Mouse (Mus musculus) CH12F3 (cell line): ENCODE data around the gene Rnf24.
"Not testable (repeated sequence)": the region's sequence is repeated elsewhere in the genome, so short reads cannot be mapped to it uniquely, and the experiment has no call there.

ENCODE experiments used
- in situ Hi-C: fragments of 300-500 bp; cut with MboI; formaldehyde crosslinking; loops from 2 replicates; pipeline ENCODE4 v1.14.3; 2020; ENCODE audit warnings: low sequenced_read_pairs

Rnf24 gene

DNA sequence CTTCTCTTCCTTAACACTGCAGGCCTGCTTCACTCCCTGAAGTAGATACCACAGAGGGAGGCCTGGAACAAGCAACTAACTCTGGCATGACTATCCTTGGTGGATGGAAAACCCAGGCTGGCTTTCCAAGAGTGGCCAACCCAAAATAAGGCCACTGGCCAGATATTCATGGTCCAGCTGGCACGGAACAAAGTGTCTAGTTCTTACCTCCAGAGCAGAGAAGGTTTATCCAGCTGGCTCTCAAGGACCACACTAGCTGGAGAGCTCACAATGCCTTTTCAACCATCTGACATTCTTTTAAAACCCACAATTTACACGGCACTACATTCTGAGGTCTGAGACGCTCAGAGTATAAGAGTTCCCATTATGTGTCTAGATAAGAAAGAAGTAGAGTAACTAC lies 8.2 kb downstream of the Rnf24 start:
- in situ Hi-C loops = no loop called here

DNA sequence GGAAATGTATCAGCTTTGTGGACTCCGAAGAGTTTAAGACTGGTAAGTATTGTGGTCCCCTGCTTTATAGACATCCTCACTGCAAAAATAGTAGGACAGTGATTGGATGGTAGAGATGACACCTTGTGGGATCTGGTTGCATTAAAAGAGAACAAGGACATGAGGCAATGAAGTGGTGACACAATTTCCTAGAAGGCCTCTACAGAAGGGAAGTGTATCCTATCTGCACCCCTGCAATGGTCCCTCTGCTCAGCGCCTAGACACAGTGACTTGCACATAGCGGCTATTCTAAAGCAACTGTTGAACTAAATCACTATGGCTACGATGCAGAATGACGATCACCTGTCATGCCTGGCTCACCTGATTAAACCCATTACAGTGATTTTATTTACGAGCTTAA lies 15.1 kb downstream of the Rnf24 start:
- in situ Hi-C loops = no loop called here

DNA sequence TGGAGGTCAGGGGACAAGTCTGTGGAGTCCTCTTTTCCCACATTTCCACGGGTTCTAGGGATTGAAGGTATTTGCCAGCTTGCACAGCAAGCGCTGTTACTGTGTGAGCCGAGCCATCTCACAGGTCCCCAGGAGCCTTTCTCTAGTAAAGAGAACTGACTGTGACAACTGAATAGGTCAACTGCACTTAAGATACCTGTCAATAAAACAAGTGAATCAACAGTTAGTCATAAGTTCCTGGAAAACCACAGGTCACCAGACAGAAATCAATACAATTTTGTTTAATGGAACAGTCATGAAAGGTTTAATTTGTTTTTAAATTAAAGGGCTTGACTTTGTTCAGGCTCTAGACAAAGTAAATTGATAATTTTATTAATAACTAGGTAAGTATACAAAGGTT lies 22.1 kb downstream of the Rnf24 start:
- in situ Hi-C loops = no loop called here

DNA sequence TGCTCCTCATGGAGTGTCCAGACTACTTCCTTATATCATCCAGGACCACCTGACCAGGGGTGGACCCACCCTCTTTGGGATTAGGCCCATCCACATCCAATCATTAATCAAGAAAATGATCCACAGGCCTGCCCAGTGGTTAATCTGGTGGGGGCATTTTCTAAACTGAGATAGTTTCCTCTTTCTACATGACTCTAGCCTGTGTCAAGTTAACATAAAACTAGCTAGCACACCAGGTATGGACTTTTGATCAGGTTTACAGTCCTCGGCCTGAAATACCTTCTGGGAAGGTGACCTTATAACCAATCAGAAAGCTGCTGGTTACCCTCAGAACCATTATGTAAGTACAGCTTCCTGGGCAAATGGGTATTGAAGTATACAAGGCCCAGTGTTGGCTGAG lies 23.7 kb downstream of the Rnf24 start:
- in situ Hi-C loops = no loop called here

DNA sequence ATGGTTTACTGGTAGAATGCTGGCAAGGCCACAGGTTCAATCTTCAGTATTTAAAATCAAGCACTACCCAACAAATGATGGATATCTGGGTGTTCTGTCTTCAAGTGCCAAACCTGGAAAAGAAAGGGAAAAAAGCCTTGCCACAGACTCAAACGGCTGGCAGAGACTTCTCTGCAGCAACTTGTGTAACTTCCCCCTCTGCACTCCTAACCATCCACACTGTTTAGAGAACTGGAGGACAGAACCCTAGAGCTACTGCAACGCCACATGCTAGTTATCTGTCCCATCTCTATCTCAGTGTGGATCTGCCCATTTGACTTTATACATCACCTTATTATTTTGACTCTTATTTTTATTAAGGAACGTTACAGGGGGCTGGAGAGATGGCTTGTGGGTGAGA lies 26.6 kb downstream of the Rnf24 start:
- in situ Hi-C loops = no loop called here

DNA sequence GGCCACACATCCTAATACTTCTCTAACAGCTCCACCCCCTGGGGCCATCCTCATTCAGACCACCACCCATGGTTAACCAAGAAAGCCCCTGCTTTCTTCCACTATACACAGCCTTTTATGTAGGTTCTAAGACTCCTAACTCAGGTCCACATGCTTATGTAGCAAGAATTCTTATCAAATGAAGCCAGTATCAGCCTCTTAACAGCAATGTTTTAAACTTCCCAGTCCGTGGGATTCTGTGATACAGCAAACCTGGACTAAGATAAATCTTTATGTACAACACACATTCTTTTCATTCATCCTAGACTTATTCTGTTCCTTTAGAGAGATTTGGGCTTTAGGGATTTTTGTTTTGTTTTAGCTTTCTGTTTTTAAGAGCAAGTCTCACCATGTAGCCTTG lies 29.0 kb downstream of the Rnf24 start:
- in situ Hi-C loops = no loop called here

DNA sequence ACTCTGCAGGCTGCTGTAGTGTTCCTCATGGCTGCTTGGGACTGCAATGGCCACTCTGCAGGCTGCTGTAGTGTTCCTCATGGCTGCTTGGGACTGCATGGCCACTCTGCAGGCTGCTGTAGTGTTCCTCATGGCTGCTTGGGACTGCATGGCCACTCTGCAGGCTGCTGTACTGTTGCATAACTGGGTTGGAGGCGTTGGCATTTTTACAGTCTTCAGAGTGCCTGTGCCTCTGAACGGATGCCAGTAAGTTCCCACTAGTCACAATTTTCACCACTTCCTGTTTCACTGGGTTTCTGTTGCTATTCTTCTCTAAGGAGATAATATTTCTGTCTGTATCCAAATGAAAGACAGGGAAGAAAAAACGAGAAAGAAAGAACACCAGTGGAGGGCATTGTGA lies 31.5 kb downstream of the Rnf24 start:
- in situ Hi-C loops = not testable (repeated sequence)

DNA sequence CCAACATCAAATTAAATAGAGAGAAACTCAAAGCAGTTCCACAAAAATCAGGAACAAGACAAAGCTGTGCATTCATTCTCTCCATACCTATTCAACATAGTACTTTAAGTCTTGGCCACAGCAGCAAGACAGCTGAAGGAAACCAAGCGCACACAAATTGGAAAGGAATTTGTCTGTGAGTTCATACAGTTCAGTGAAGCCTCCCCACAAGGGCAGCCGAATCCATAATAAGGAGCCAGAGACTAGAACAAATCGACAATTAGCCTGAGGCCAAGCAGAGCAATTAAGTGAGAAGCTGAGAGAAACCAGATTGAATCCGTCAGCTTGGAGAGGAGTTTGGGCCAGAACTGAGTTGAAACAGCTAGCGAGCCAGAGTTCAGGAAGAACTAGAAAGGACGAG lies 33.3 kb downstream of the Rnf24 start:
- in situ Hi-C loops = no loop called here

DNA sequence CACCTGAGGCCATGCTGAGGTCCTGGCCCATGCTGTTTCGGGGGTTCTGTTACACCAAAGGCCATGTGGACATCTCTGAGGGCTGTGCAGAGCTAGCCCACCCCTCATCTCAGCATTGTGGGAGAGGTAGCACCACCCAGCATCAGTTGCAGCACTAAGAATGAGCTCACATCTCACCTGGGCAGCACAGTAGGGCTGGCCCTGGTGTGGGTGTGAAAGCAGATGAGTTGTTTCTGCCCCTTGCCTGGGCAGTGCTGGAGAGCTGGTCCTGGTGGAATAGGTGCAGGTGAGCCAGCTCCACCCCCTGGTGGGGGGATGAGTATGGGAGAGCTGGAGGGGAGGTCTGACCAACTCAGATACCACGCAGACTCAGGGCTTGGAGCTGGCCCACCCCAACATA lies 36.5 kb downstream of the Rnf24 start:
- in situ Hi-C loops = no loop called here

DNA sequence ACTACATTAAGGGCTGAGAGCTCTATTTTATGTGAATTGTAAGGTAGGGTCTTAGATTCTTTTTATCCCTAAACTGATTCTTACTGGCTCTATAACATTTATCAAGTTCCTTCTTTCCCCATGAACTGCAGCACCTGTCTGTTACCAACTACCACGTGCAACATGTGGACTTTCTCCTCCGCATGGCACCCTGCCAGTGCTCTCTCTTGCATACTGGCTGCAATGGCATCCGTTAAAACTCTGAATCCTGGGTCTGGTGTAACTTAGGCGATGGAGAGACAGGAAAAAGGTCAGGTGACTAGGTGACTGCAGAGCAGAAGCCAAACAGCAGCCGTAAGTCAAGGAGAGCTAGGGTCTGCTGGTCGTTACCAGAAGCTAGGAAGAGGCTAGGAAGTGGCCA lies 43.4 kb downstream of the Rnf24 start:
- in situ Hi-C loops = no loop called here

DNA sequence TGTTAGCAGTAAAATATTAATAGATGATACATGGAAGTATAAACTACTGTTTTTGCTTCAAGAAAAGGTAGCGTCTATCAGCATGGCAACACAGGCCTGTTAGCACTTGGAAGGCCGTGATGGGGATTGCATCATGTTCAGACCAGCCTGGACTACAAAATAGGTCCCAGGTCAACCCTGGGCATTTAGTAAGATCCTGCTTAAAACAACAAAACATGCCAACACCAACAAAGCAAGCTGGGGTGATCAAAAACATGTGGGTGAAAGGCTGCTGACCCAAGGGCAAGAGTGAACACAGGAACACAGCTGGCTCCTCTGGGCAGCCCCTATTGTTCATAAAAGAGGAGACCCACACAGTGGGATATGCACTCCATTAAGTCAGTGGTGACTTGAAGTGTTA lies 44.9 kb downstream of the Rnf24 start:
- in situ Hi-C loops = no loop called here

DNA sequence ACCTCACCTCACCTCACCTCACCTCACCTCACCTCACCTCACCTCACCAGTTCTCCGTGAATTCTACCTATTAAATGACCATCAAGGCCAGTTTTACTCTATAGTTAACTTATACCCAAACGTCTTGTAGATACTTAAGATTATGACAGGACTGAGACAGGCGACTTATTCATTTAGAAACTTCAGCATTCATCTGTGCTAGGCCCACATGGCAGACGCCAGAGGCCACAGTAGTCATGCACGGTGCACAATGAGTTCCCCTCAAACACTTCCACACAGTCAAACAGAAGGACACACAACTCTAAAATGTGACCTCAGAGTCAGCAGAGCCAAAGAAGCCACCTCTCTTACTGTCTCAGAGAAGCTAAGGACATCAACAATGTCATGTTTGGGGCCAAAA lies 45.3 kb downstream of the Rnf24 start:
- in situ Hi-C loops = no loop called here

DNA sequence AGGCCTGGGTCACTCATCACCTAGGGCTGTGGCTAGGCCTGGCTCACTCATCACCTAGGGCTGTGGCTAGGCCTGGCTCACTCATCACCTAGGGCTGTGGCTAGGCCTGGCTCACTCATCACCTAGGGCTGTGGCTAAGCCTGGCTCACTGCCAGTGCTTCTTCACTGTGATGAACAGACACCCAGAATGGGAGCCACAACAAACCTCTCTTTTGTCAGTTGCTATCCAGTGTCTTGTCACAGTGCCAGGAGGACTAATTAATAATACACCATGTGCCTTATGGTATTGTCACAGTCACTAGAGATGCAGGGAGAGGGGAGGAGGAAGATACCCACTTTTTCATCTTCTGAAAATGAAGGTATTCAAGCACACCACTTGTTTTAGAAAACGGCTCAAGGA lies 47.5 kb downstream of the Rnf24 start:
- in situ Hi-C loops = not testable (repeated sequence)

DNA sequence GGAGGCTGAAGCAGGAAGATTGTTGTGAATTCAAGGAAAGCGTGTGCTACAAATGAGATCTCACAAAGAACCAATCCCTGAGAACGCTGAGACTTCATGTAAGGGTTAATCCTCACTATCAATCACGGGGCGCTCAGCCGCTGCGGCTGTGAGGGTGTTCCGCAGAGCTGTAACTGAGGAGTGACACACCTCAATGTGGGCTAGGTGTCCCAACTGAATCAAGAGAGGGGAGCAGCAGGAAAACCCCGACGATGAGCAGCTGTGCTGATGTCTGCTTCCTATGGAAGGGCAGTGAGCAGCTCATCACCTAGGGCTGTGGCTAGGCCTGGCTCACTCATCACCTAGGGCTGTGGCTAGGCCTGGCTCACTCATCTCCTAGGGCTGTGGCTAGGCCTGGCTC lies 48.2 kb downstream of the Rnf24 start:
- in situ Hi-C loops = no loop called here

DNA sequence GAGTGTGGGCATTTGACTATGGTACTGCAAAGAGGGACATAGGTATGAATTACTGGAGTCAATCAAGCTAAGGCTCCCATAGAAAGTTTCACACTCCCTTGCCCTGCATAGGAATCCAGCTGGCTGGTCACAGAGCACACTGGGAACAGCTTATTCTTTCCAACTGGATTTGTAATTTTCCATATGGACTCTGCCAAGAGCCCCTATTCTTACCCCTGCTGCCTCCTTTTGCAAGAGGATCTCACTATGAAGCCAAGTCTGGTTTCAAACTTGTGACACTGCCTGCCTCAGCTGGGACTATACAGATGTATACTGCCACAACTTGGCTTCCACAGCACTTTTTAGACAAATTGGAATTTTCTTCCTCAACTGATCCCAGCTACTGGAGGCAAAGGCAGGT lies 51.1 kb downstream of the Rnf24 start:
- in situ Hi-C loops = no loop called here

DNA sequence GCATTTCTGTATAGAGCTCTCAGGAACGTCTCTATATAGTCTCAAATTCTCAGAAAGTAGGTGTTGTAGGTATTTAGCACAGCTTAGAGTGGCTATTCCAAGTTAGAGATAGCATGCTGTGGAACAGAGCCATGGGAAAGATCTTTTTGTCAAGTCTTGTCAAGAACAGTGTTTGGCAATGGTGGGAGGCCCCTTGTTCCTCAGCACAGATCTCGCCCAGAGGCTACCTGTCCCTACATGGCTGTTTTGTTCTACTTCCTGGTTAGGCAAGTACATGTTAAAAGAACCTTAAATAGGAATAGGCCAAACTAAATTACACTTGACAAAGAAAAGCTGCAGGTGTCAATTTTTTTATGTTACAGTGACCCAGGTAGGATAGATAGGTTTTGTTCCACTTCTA lies 52.2 kb downstream of the Rnf24 start:
- in situ Hi-C loops = no loop called here

DNA sequence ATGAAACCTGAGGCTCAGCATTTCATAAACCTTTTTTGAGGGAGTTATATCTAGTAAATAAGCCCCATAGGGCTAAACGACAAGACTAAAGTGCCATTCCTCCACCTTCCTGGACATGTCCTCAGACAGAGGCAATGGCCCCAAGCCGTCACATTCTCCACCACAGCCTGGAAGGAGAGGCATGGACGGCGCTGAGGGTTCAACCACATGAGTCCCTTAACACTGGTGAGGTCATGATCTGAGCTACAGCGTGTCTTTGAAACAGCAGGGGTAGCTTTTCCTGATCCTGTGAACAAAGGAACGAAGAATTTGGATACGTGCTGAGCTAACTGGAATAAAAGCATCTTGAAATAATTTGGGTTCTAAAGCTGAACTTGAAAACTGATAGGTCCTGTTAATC lies 54.0 kb downstream of the Rnf24 start:
- in situ Hi-C loops = loop anchor here (25.0 kb wide), 1 partner anchor 214 kb away; no protein-coding TSS in a partner anchor

DNA sequence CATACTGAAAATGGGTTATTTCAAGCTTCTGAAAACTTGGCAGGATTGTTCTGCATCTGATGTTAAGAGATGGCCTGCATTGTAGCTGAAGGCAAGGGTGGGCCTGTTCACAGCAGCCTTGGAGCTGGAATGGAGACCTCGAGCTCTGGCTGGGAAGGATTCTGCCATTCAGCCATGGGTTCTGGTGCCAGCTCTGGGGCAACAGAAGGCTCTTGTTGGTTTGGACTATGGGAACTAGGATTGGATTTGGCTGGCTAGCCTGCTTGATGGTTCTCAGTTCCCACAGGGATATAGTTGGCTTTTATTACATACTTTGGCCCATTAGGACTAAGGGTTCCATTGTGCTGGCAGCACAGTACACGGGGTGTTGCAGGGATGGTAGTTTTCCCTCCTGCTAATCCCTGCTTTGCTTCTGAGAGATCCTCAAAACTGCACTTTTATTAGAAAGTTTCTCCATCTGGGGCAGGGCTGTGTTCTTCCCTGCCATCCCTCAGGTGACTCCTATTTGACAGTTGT lies 55.9 kb downstream of the Rnf24 start:
- in situ Hi-C loops = loop anchor here (25.0 kb wide), 1 partner anchor 215 kb away; no protein-coding TSS in a partner anchor

DNA sequence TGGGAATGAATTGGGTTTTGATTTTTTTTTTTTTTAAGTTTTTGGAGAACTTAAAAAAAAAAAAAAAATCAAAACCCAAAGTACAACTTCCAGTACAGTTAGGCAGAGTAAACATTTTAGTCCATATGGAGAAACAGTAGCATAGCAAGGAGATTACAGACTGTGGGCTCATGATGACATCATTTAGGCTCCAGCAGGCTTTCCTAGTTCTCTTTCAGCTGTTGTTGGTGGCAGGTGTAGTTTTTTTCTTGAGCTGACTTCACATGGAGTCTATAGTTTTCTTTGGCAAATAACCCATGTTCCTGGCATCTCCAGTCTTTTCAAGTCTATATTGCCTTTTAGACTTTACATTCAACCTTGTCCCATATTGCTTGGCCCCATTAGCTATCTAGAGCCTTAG lies 62.0 kb downstream of the Rnf24 start:
- in situ Hi-C loops = loop anchor here (25.0 kb wide), 1 partner anchor 222 kb away; no protein-coding TSS in a partner anchor

DNA sequence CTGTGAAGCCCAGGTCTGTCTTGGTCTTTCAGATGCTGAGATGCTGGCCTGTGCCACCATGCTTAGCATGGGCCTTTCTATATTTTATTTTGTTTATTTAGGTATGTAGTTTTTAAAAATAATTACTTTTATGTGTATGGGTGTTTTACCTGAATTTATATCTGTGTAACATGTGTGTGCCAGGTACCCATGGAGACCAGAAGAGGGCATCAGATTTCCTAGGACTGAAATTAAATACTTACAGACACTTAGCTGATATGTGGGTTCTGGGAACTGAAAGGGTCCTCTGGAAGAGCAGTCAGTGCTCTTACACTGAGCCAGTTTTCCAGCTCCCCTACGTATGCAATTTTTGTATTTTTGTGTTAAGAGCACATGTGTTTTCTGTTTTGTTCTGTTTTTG lies 66.4 kb downstream of the Rnf24 start:
- in situ Hi-C loops = loop anchor here (10.0 to 25.0 kb wide), 2 partner anchors 129 to 226 kb away; no protein-coding TSS in a partner anchor

DNA sequence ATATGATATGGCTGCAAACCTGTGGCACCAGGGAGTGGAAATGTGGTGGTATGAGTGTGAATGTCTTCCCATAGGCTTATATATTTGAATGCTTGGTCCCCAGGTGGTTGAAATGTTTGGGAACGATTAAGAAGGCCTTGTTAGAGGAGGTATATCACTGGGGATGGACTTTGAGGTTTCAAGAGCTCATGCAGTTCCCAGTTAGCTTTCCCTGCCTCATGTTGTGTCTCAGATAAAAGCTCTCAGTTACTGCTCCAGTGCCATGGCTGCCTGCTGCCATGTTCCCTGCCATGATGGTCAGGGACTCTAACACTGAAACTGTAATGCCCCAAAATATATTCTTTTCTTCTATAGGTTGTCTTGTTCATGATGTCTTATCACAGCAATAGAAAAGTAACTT lies 71.1 kb downstream of the Rnf24 start:
- in situ Hi-C loops = loop anchor here (10.0 to 25.0 kb wide), 2 partner anchors 133 to 231 kb away; no protein-coding TSS in a partner anchor

DNA sequence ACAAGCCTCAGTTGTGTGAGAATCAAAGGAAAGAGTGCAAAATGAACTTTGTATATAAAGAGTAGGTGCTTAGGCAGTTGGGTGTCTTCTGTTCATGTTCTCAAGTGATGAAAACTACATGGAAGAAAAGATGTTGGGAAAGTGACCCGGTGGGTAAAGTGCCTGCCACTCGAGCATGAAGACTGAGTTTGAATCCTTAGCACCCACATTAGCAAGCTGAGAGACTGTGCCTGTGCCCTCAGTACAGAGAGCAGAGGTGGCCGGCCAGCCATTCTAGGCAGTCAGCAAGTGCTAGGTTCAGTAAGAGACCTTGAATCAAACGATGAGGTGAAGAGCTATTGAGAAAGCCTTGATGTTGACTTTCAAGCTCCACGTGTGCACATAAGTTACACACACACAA lies 76.0 kb downstream of the Rnf24 start:
- in situ Hi-C loops = loop anchor here (25.0 kb wide), 1 partner anchor 236 kb away; no protein-coding TSS in a partner anchor

DNA sequence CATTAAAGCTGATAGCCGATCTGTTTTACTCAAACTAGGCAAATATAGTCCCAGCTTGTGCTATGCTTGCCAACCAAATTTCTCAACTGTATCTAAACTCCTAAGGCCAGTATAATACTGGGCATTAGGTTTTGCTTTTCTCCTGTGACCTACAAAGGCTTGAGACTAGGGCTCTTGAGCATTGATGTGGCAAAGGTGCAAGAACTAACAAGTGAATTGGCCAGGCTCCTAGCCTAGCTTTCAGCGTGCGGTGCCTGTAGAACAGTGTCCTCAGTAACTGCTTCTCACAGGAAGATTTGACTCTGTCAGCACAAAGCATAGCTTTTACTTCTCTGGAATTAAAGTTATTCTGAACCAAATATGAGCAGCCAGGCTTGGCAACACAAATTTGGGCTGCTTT lies 77.2 kb downstream of the Rnf24 start:
- in situ Hi-C loops = loop anchor here (25.0 kb wide), 1 partner anchor 237 kb away; no protein-coding TSS in a partner anchor
